Mouse (Mus musculus) spleen, adult 2 months (tissue): Measurements from ENCODE around the gene Rprml.

ENCODE experiments used
- CTCF ChIP-seq: fragments of 200-500 bp; IDR thresholded peaks from 2 replicates; pipeline ENCODE4 v1.5.1; 2011; ENCODE audit warnings: mild to moderate bottlenecking, inconsistent platforms; ENCODE audit not compliant: insufficient read depth, insufficient read length, insufficient replicate concordance; ENCODE audit errors: extremely low read depth
- POLR2A ChIP-seq: fragments of 200-500 bp; IDR thresholded peaks from 2 replicates; pipeline ENCODE4 v1.6.1; 2011; ENCODE audit warnings: low read depth, low read length, inconsistent platforms

GRCm38 (mm10) chr11:103648656-103649055 is 714 bp upstream of the Rprml start:
- TF ChIP-seq POLR2A (no peak), CTCF (no peak)
